Mouse (Mus musculus) frontal cortex, adult (tissue): Measurements from ENCODE around the gene Lamtor5.
"Not testable (repeated sequence)": the region's sequence is repeated elsewhere in the genome, so short reads cannot be mapped to it uniquely, and the experiment has no call there.

ENCODE experiments used
- ATAC-seq: cut with Nextera tagmentation; 2 replicates; pipeline ENCODE4 v1.9.2; 2017; ENCODE audit warnings: mild to moderate bottlenecking, moderate library complexity, mixed read lengths; ENCODE audit not compliant: low TSS enrichment

The Lamtor5 gene

GRCm38 (mm10) chr3:107272433-107272832 is 6.2 kb upstream of the Lamtor5 start:
- no peak for ATAC-seq

- ATAC-seq: peak; percentile 90
Observed at GRCm38 (mm10) chr3:107273820-107274219, 4.8 kb upstream of the Lamtor5 start.

- ATAC-seq: no peak
Observed at GRCm38 (mm10) chr3:107275351-107275750, 3.3 kb upstream of the Lamtor5 start.

- ATAC-seq: no peak
Observed at GRCm38 (mm10) chr3:107275996-107276395, 2.7 kb upstream of the Lamtor5 start.

- no peak for ATAC-seq
Observed at GRCm38 (mm10) chr3:107276626-107277025, 2.0 kb upstream of the Lamtor5 start.

- ATAC-seq: no peak
Observed at GRCm38 (mm10) chr3:107286123-107286522, 7.5 kb downstream of the Lamtor5 start.

- ATAC-seq: no peak
Observed at GRCm38 (mm10) chr3:107287346-107287745, 8.7 kb downstream of the Lamtor5 start.

- peak; percentile 65 for ATAC-seq
Observed at GRCm38 (mm10) chr3:107290764-107291381, 12.2 kb downstream of the Lamtor5 start, which contains the start of gene Slc16a4. TSS of gene Slc16a4 (plus strand) at chr3:107291230.

- no peak for ATAC-seq
Observed at GRCm38 (mm10) chr3:107295672-107296360, 17.2 kb downstream of the Lamtor5 start.

GRCm38 (mm10) chr3:107296917-107297316 is 18.3 kb downstream of the Lamtor5 start:
- not testable (repeated sequence) for ATAC-seq

GRCm38 (mm10) chr3:107317338-107317737 is 38.7 kb downstream of the Lamtor5 start:
- no peak for ATAC-seq

GRCm38 (mm10) chr3:107321141-107321540 is 42.5 kb downstream of the Lamtor5 start:
- ATAC-seq: no peak

GRCm38 (mm10) chr3:107321776-107322175 is 43.1 kb downstream of the Lamtor5 start:
- ATAC-seq: no peak

- no peak for ATAC-seq
Observed at GRCm38 (mm10) chr3:107326442-107326841, 47.8 kb downstream of the Lamtor5 start.

GRCm38 (mm10) chr3:107330503-107331424 is 52.1 kb downstream of the Lamtor5 start:
- ATAC-seq: no peak

GRCm38 (mm10) chr3:107331746-107332126 is 53.1 kb downstream of the Lamtor5 start:
- ATAC-seq: no peak

GRCm38 (mm10) chr3:107332127-107332959 is 53.7 kb downstream of the Lamtor5 start:
- ATAC-seq: peak; percentile 15; the same call in 1 of the 2 replicates

- ATAC-seq: peak; percentile 89
Observed at GRCm38 (mm10) chr3:107332960-107333380, 54.3 kb downstream of the Lamtor5 start.
